Mouse (Mus musculus) gastrocnemius, adult 8-10 months (tissue): Measurements from ENCODE around the gene Zhx3. TPM values are rescaled to one million over a fixed set of nuclear protein-coding genes. Genes with fewer than 3 reads are reported as not detected.
A peak's percentile ranks its signal among the peaks of the same experiment; 100 is the strongest.

Experiments used
- DNase-seq, 2 experiments: peaks; one replicate each; pipeline ENCODE4 v3.0.0; 2022; ENCODE audit warnings: low spot score in 2 of 2
- total RNA-seq, 4 experiments: library from RNA; stranded (reverse); gene quantifications; 2 replicates each; pipeline ENCODE4 v1.2.4; 2022

The Zhx3 gene
- total RNA-seq, 4 experiments from 2014 or later = 18.9 to 27.5 (median 23.1) TPM

GRCm38 (mm10) chr2:160763816-160764215 is 109.0 kb downstream of the Zhx3 start:
- no peak for DNase-seq

GRCm38 (mm10) chr2:160760433-160761184 is 112.2 kb downstream of the Zhx3 start:
- DNase-seq = peak; percentile 29 to 38

DNA sequence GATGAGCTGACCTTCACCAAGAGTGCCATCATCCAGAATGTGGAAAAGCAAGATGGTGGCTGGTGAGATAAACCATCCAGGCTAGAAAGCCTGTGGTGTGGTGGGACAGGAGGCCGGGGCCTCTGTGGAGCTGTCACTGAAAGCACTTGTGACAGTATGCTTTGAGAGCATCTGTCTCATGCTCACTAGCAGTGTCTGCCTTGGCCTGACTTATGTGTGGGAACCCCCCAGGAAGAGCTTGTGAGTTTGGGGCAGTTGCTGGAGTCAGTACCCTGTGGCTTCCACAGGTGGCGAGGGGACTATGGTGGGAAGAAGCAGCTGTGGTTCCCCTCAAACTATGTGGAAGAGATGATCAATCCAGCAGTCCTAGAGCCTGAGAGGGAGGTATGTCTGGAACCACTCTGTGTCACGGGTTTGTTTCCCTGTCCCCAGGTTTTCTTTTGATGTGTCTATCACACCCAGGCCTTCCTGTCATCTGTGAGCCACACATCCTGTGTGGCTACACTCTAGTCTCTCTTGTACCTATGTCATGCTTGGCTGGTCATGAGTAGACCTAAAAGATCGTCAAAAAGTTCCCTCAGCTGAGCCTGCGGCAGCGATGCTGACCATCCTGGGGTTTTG is 116.1 kb downstream of the Zhx3 start:
- no peak for DNase-seq

GRCm38 (mm10) chr2:160747075-160747474 is 125.7 kb downstream of the Zhx3 start:
- no peak for DNase-seq

DNA sequence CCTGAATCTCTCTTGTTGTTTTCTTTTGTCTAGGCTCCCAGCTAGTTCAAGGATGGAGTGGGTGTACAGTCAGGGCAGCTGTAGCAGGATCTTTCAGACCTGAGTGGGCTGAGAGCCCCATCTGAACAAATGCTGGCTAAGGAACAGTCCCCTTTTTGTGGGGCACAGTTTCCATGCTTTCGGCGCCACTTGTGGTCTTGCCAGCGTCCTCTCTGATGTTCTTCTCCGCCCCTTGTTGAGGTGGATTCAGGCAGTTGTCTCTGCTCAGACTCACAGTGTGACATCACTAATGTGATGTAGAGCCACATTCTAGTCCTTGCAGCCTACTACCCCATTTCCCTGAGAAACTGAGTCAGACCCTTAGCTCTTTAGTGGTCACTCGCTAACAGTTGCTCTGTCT is 126.2 kb downstream of the Zhx3 start:
- no peak for DNase-seq

- no peak for DNase-seq
Observed at GRCm38 (mm10) chr2:160745497-160745896, 127.3 kb downstream of the Zhx3 start.

GRCm38 (mm10) chr2:160744823-160745210 is 128.0 kb downstream of the Zhx3 start:
- no peak for DNase-seq

DNA sequence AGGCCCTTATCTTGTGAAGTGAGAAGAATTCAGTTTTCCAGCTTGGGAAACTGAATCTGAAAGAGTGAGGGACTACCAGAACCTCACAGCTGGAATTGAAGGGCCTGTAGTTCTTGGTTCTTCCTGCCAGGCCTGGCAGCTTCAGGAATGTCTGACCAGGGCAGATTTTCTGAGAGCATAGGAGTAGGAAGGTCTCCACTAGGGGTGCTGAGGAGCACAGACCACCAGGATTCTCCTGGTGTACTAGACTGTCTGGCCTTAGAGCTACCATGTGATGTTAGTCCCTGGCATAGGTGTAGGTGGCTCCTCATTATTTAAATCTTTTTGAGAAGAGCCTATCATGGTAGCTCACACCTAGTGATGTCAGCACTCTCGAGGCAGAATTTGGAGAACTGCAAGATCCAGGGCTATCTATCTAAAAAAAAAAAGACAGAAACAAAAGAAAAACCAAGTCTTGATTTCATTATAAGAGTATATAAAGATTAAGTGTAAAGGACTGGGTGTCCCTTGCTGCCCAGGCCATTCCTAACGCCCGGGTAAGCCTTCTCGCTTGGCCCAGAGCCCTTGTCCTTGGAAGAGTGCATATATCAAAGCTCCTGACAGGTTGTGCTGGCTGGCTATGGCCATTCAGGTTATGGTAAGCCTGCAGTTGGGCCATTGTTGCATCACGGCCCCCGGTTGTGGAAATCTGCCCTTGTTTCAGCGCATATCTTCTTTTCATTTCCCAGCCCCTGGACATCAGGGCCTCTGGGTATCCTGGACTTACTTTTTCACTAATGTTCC is 128.6 kb downstream of the Zhx3 start:
- peak; percentile 23 to 53 for DNase-seq

- no peak for DNase-seq
Observed at GRCm38 (mm10) chr2:160742161-160742609, 130.6 kb downstream of the Zhx3 start.

DNA sequence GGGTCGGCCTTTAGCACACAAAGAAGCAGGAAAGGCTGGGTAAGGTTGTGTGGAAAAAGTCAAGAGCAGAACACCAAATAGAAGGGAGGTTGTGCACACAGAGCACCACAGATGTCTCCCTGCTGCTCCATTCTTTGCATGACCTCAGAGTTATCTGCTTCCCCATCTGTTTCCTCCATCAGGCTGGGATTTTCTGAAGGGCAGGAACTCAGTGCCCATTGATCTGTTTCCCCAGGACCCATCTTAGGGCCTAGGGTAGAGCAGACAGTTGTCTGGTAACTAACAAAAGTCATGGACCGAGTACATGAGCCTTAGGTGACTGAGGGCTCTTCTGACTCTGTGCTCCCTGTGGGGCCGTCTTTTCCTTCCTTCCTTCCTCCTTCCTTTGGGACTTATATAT is 131.2 kb downstream of the Zhx3 start:
- DNase-seq = no peak

- DNase-seq = no peak
Observed at GRCm38 (mm10) chr2:160740521-160741156, 132.2 kb downstream of the Zhx3 start.

GRCm38 (mm10) chr2:160739647-160740356 is 133.0 kb downstream of the Zhx3 start:
- no peak for DNase-seq

GRCm38 (mm10) chr2:160738354-160738753 is 134.4 kb downstream of the Zhx3 start:
- no peak for DNase-seq

DNA sequence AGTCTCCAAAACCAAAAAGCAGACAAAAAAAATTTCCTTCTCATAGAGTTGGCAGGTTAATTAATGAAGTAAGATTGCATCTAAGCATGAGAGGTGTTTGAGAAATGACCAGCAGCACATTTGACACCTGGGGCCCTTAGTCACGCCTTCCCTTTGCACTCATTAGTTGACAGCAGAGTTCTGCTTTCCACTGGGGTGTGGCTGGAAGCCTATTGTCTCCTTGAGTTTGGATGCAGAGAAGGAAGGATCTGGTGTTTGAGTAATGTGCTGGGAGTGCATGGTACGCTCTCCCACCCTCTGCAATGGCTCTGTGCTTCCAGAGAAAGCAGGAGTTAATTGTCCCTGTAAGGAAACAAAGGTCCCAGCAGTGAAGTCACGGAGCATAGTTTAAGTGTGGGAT is 136.3 kb downstream of the Zhx3 start:
- DNase-seq = no peak

GRCm38 (mm10) chr2:160735706-160736310 is 137.0 kb downstream of the Zhx3 start:
- no peak for DNase-seq

- no peak for DNase-seq
Observed at GRCm38 (mm10) chr2:160734331-160734730, 138.5 kb downstream of the Zhx3 start.

DNA sequence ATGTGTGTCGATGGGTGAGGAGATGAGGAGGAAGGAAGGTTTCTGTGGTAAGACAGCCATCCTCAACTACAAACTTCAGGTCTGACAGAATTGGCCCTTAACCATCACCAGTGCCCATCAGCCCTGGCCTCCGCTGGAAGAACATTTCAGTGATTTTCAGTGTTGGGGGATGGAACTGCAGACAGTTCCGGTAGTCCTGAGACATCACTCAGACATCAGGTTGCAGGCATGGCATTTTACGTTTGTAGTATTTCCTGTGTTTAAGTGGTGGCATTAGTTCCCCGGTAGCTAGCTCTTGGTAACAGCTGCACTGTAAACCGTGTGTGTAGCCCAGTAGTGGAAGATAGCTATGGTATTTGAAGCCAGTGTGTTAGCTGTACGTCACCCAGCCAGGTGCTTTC is 139.7 kb downstream of the Zhx3 start:
- DNase-seq = no peak

DNA sequence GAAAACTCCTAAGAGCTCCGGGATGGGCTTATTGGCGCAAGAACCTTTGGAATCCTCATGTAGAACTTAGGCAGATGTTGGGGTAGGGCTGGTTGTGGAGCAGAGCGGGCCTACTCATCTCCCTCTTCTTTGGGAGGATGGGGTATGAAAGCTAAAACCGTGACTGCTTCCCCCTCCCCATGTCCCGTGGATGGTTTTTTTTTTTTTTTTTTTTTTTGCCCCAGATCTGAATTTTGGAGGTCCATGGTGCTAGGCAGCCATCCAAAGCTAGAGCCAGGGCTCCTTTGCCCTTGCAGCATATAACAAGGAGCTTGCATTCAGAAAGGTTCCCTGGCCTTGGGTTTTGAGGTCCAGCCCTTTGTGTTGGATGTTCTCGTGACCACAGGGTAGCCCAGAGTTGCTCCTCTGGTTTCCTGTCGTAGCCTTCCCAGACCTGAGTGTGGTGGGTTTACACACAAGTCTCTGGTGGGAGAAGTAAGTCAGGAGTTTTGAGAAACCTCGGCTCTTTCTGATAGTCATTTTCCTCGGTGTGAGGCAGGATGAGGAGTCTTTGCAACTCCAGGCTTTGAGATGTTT is 140.3 kb downstream of the Zhx3 start:
- no peak for DNase-seq

GRCm38 (mm10) chr2:160731839-160732261 is 140.9 kb downstream of the Zhx3 start:
- DNase-seq = peak; percentile 51 to 64
